Mouse (Mus musculus): Measurements from ENCODE around the gene Trim38.
"Not testable (repeated sequence)": the region's sequence is repeated elsewhere in the genome, so short reads cannot be mapped to it uniquely, and the experiment has no call there.

- not testable (repeated sequence) for TF ChIP-seq CTCF (IDR thresholded peaks at IDR 0.05; ENCODE audit: low read depth)
- TF ChIP-seq EP300 (IDR thresholded peaks at IDR 0.05; ENCODE audit: low read depth), result peak; percentile 65; the same call in 1 of the 2 replicates
Measured at GRCm38 (mm10) chr13:23761871-23762821, 7.6 kb upstream of the Trim38 start, which contains the start of gene Hist1h3a.

All from liver, embryonic 14.5 days (tissue).